Mouse (Mus musculus): ENCODE measurements around the gene Olfr828.

Olfr828 gene

DNA sequence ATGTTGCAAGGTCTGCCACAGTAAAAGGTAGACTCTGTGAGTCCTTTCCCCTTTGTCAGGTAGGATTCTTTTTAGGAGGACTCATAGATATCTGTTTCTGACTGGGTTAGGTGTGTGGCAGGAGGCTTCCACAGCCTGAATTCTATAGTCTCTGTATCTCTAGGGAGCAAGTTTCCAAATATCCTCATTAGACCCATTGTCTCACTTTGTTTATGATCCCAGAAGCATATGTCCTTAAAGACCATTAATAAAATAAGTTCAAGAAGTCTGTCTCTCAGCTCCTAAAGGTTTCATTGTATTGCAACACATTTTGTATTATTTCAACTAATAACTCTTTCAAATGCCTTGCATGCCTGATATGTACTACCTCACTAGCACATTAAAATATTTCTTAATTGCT lies at the start of gene Olfr828:
TSS of gene Olfr828 (minus strand) at position 101 of the 400 bp plus-strand sequence.
- DNase-seq (ENCODE audit: low read depth): no peak

DNA sequence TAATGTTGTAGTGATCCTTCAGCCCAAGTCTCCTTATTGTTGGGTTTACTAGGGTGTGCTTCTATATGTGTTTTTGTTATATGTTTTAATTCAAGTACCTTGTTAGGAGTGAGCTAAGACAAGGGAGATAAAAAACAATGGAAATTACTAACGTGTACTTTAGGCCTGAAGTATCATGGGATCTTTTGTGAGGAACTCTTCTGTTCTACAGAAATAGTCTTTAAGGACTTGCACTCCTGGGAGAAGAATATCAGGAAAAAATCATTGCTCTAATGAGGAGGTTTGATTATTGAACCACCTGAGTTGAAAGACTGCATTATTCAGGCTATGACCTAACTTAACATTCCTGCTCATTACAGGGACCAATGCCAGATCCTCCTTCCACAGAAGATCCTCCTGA lies 35.3 kb upstream of the Olfr828 start, which contains the start of gene Olfr829:
TSS of gene Olfr829 (plus strand) at position 301 of the 400 bp plus-strand sequence.
- no peak for DNase-seq (ENCODE audit: low read depth)

DNA sequence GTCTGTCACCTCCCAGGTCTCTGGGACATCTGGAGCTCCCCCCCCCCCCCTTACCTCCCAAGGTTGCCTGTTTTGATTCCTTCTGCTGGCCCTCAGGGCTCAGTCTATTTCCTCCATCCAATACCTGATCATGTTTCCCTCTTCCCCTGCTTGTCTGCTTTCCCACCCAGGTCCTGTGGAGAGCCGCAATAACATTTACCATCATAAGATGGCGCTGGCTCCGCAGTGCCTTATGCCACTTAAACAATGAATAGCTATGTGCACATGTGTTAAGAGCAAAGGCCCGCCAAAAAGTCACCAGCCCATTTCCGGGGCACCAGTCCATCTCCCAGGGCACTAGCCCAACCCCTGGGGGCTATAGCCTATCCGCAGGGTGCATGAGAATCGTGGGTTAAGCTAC lies 34.0 kb downstream of the Olfr828 start:
- no peak for DNase-seq (ENCODE audit: low read depth)

DNA sequence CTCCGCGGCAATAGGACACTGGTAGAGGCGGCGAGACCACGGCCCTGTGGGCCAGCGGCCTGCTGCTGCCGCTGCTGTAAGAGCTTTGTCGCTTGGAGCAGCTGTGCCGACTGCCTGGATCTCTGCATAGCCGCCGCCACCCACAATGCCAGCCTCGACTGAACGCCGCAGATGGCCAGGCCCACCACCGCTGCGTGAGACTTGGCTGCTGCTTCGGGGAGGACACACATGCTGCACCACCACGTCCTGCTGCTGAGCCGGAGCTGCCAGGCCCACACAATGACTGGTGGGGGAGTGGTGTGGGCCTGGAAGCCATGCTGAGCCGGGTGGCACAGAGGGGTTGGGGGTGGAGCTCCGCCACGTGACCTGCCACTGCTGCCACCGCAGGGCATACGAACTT lies 39.9 kb downstream of the Olfr828 start:
- DNase-seq (ENCODE audit: low read depth): no peak

DNA sequence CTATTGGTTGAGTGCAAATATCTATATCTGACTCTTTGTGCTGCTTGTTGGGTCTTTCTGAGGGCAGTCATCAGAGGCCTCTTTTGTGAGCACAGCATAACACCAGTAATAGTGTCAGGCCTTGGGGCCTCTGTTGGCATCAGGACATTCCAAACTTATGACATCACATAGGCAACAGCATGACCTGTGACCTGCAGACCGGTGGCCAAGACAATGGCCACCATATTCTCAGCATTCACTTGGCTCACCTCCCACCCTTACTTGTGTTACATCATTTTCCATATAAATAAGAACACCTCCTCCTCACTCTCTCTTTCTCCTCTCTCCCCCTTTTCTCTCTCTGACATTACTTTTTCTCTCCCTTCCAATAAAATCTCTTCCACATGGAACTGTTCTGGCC lies 40.3 kb downstream of the Olfr828 start:
- no peak for DNase-seq (ENCODE audit: low read depth)
